Mouse (Mus musculus) forelimb bud, embryonic 11.5 days (tissue): ENCODE measurements around the gene Jdp2.
"Not testable (repeated sequence)": the region's sequence is repeated elsewhere in the genome, so short reads cannot be mapped to it uniquely, and the experiment has no call there.

Experiments
- DNase-seq: peaks from one replicate; pipeline ENCODE4 v3.0.0-alpha.2; 2012; ENCODE audit warnings: low read depth, low spot score

Jdp2 gene

GRCm38 (mm10) chr12:85637932-85638331 lies 39.1 kb downstream of the Jdp2 start:
- DNase-seq = no peak

- no peak for DNase-seq
Measured at GRCm38 (mm10) chr12:85638541-85639325, 39.9 kb downstream of the Jdp2 start.

- no peak for DNase-seq
Measured at GRCm38 (mm10) chr12:85639326-85640008, 40.6 kb downstream of the Jdp2 start.

GRCm38 (mm10) chr12:85640852-85641563 lies 42.2 kb downstream of the Jdp2 start:
- no peak for DNase-seq

- DNase-seq = no peak
Measured at GRCm38 (mm10) chr12:85641564-85641931, 42.7 kb downstream of the Jdp2 start.

- DNase-seq = no peak
Measured at GRCm38 (mm10) chr12:85643735-85644134, 44.9 kb downstream of the Jdp2 start.

GRCm38 (mm10) chr12:85645664-85646063 lies 46.8 kb downstream of the Jdp2 start:
- no peak for DNase-seq

GRCm38 (mm10) chr12:85647346-85647745 lies 48.5 kb downstream of the Jdp2 start:
- DNase-seq = no peak

GRCm38 (mm10) chr12:85647955-85648354 lies 49.1 kb downstream of the Jdp2 start:
- DNase-seq = no peak

- DNase-seq = no peak
Measured at GRCm38 (mm10) chr12:85659319-85659718, 60.5 kb downstream of the Jdp2 start.

- DNase-seq = no peak
Measured at GRCm38 (mm10) chr12:85660855-85661254, 62.0 kb downstream of the Jdp2 start.

- not testable (repeated sequence) for DNase-seq
Measured at GRCm38 (mm10) chr12:85662232-85662631, 63.4 kb downstream of the Jdp2 start.

GRCm38 (mm10) chr12:85662896-85663295 lies 64.1 kb downstream of the Jdp2 start:
- peak; percentile 69 for DNase-seq

- no peak for DNase-seq
Measured at GRCm38 (mm10) chr12:85666112-85666511, 67.3 kb downstream of the Jdp2 start.

GRCm38 (mm10) chr12:85667071-85667470 lies 68.2 kb downstream of the Jdp2 start:
- no peak for DNase-seq

- no peak for DNase-seq
Measured at GRCm38 (mm10) chr12:85668696-85669095, 69.9 kb downstream of the Jdp2 start.

- DNase-seq = no peak
Measured at GRCm38 (mm10) chr12:85670080-85670479, 71.3 kb downstream of the Jdp2 start.

GRCm38 (mm10) chr12:85673914-85674313 lies 75.1 kb downstream of the Jdp2 start:
- DNase-seq = no peak

- no peak for DNase-seq
Measured at GRCm38 (mm10) chr12:85679117-85679516, 80.3 kb downstream of the Jdp2 start.

- no peak for DNase-seq
Measured at GRCm38 (mm10) chr12:85679808-85680207, 81.0 kb downstream of the Jdp2 start.

- DNase-seq = no peak
Measured at GRCm38 (mm10) chr12:85682328-85682727, 83.5 kb downstream of the Jdp2 start.
